Mouse (Mus musculus) megakaryocyte-erythroid progenitor cell, adult 5-6 weeks (primary cell): ENCODE data around the gene Setd4. TPM values are rescaled to one million over a fixed set of nuclear protein-coding genes. Genes with fewer than 3 reads are reported as not detected.

ENCODE experiments used
- ATAC-seq: replicated peaks from 2 replicates; pipeline ENCODE4 v1.8.0; 2016; ENCODE audit warnings: mild to moderate bottlenecking, inconsistent platforms; ENCODE audit not compliant: severe bottlenecking, poor library complexity, low FRiP score, low TSS enrichment
- total RNA-seq, 2 experiments: library from RNA; stranded (forward) in 1 of 2; stranded (reverse) in 1 of 2; fragments of 200-1000, 215-1000 nt in 1 of 2; fragments of >200 nt in 1 of 2; fragmentation: Nextera tagmentation in 1 of 2; gene quantifications; 2 replicates each; pipeline ENCODE4 v1.2.3; 2014 to 2017

Gene Setd4
- total RNA-seq, 2 experiments from 2014 or later = 13.7 to 31.6 TPM

DNA sequence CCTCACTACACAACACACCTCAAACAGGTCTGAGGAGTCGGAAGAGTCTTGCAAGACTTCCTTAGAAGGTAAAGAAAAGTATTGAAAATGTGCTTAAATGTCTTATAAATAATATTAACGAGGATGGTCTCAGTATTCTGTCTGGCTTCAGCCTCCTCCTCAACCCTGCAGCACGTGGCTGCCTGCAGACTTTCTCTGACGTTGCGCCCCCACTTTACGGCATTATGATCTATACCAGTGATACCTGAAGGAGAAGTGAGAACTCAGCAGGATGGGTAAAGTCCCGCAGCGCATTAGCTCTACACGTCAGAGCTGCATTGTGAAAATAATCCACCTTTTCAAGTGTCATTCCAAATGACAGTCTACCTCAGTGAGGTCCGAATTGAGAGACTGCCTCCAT is 9.4 kb downstream of the Setd4 start:
- ATAC-seq = no peak

DNA sequence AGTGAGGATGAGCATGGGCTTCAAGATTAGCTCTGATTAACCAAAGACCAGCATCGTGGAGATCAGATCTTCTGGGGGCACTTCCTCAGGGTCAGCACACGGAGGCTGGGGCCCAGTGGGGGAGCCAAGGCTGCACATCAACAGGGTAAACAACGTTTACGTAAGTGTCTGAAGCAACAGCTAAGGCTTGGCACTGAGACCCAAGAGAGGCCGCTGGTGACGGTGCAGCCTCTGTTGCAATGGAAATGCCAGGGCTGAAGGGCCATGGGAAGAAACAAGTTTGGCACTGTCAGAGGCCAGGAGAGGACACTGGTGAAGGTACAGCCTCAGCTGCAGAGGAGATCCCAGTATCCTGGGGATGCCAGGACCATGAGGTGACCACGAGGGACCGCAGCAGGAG is 10.5 kb downstream of the Setd4 start:
- ATAC-seq = no peak

DNA sequence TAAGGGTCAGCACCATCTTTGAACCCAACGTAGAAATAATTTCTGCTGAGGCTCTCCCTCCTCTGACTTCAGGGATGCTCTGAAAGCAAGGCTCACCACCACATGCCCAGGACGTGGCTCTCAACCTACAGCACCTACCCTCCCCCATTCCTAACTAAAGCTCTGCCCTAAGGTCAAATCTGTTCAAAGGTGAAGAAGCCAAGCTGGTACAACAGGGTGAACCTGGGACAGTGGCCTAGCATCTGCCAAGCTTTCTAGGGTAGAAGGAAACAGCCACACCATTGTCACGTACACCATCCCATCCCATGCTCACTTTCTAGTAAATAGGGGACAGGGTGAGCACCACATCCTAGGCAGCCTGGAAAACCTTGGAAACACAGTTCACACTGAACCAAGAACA is 11.2 kb downstream of the Setd4 start:
- ATAC-seq = no peak

DNA sequence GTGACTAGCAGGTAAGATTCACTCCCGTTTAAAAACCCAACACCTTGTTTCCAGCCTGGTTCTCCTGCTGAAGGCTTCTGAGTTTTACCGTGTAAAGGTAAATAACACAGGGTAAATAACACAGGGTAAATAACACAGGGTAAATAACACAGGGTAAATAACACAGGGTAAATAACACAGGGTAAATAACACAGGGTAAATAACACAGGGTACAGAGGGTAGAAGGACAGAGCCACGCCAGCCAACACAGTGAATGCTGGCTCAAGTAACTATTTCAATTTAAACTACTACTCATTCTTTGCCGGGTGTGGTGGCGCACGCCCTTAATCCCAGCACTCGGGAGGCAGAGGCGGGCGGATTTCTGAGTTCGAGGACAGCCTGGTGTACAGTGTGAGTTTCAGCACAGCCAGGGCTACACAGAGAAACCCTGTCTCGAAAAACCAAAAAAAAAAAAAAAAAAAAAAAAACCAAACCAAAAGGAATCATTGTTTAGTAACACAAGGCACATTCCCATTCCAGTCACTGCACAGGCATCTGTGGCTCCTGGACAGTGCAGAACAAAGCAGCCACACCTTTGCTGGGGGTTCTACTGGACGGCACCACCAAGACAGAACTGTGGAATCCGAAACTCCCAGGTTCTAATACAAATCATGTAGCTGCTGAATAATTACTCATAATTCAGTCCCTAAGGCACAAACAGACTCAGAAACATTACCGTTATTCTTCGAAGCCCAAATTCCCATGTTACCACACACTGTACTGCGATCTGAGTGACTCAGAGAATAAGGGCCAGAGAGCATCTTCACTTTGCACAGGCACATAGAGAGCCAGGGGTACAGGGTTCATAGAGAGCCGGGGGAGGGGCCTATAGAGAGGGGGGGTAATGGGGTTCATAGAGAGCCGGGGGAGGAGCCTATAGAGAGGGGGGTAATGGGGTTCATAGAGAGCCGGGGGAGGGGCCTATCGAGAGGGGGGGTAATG is 12.1 kb downstream of the Setd4 start:
- ATAC-seq = no peak

DNA sequence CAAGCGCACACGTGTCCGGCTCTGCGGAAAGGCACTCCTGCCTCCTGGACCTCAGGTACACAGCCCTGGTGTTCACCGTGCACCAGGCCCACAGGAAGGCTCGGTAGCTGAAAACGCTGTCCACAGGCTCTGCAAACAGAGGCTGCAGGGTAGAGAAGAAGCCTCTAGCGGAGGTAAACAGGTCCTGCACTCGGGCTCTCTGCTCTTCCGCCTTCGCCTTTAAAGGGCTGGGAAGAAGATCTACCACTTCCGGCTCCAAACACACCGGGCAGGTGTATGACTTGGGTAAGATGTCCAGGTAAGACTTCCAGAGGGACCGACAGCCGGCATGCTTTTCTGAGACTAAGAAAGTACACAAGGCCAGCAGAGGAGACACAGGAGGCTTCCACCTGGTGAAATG is 12.9 kb downstream of the Setd4 start:
- ATAC-seq = no peak

GRCm38 (mm10) chr16:93588281-93588680 is 15.6 kb downstream of the Setd4 start:
- no peak for ATAC-seq

DNA sequence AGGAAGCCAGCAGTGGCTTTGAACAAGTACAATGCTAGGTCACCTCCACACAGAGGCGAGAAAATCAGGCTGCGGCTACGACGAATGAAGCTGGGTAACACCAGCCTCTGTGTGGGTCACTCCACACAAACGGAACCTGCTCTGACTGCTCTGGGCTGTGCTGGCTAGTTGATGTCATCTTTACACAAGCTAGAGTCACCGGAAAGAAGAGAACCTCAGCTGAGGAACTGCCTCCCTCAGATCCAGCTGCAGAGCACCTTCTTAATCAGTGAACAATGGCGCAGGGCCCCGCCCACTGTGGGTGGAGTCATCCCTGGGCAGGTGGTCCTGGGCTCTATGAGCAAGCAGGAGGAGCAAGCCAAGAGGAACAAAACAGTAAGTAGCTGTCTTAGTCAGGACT is 17.5 kb downstream of the Setd4 start:
- ATAC-seq = peak; percentile 49; the same call in 1 of the 2 replicates

GRCm38 (mm10) chr16:93585703-93586205 is 18.1 kb downstream of the Setd4 start:
- ATAC-seq = peak; percentile 50

DNA sequence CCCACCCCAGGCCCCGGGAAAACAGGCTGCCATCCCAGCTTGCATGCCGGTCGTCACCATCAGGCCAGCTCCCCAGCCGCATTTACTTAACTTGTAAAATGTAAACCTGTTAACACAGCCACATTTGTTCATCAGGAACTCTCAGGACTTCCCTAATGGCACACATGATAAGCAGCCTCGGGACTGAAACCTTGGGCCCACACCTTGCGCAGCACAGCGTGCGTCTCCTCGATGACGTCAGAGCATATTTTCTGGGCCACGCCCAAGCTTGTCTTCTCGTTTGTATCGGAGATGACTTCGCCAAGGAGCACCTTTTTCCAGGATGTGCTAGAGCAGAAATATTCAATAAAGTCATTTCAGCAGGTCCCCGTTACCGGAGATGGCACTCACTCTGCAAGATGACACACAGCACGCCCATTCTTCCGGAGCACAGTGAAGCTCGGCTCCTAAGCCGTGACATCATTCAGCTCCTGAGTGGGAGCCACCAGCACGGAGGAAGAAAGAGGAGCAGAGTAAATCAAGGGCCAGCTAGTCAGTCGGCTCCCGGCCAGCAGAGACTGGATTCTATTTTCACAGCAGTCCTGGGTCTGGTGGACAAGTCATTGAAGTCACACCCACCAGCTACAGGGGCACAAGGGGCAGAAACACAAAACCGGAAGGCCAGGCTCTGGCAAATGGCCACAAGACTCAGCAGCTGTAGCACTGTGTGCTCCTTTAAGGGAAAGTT is 18.7 kb downstream of the Setd4 start:
- ATAC-seq = no peak

DNA sequence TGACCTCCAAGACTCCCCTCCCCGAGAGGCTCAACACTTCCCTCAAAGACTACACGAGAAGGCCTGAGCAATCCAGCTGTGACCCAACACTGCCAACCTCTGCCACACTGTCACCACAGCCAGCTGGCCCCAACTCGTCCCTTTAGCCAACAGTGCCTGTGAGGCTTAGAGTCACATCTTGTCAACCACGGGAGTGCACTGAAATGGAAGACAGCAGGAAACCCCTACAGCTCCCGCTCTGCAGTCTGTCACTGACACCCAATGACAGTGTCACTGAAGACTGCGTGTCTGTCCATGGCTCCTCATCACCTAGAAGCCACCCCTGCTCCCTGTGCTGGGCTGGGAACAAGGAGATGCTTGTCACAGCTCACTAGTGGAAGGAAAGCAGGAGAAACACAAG is 22.7 kb downstream of the Setd4 start:
- no peak for ATAC-seq

- no peak for ATAC-seq
These were observed 25.4 kb downstream of the Setd4 start for GRCm38 (mm10) chr16:93578346-93579005.

DNA sequence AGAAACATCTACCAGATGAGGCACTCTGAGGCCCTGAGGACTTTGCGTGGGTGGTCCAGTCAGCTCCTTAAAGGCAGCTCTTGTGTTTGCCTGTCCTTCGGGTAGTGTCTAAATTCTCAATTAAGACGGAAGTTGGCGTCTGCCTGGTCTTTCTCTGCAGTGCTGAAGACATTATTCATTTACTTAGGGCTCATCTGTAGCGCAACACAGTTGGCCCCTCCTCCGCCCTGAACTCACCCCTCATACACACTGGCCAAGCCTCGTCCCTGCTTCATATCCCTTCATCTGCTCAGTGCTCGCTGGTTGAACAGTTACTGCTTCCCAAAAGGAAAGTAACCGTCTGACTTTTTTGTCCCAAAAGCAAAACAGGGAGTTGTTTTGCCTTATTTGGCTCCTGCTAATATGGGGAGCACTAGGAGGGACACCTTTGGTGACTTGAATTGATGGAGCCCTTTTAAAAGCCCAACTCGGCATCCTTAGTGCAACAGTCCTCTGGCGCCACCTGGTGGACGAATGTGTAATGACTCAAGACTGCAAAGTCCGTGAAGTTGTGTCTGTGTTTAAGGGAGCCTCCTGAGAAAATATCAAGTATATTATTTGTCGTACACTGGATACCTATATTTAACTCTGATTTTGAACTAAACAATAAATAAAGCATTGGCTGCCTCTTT is 27.3 kb downstream of the Setd4 start:
- peak; percentile 51; the same call in 1 of the 2 replicates for ATAC-seq

DNA sequence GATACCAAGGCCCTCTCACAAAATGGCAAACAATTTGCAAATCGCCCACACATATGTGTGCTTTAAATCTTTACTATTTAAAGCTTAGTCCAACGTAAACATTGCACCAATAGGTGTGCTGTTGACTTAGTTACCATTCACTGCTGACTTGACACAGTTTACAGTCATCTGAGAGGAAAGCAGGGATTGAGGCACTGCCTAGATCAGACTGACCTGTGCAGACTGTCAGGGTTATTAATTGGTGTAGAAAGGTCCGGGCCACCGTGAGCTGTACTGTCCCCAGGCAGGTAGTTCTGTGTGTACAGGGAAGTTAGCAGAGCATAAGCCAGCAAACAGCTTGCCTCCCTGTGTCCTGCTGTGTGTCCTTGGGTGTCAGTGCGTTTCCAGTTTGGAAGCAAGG is 28.3 kb downstream of the Setd4 start:
- ATAC-seq = no peak

- ATAC-seq = no peak
These were observed 29.2 kb downstream of the Setd4 start for GRCm38 (mm10) chr16:93574521-93575191.

DNA sequence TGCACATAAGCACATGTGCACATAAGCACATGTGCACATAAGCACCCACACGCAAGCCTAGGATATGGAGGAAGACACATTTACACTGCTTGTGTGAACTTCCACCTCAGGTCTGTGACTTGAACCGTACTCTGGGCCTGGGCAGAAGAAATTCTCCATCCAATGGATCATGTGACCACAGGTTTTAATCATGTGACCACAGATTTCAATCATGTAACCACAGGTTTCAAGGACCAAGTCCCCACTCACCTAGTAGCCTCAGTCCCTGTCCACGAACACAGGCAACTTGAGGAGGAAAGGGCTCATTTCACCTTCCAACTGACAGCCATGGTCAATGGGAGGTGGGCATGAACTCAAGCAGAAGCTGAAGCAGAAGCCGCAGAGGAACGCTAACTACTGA is 30.4 kb downstream of the Setd4 start:
- ATAC-seq = no peak

DNA sequence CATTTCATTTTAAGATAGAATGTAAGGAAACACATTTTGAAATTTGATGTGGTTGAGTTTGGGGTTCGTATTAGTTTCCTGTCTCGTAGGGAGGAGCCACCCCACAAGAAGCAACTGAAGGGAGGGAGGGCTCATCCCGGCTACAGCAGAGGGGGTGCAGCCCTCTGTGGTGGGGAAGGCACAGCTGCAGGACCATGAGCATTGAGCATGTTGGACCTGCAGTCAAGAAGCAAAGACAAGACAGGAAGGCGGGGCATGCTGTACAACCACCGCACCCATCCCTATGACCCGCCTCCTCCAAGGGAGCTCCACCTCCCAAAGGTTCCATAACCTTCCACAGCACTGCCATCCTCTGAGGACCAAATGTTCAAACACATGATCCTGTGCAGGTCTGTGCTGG is 31.5 kb downstream of the Setd4 start:
- ATAC-seq = peak; percentile 52; the same call in 1 of the 2 replicates

DNA sequence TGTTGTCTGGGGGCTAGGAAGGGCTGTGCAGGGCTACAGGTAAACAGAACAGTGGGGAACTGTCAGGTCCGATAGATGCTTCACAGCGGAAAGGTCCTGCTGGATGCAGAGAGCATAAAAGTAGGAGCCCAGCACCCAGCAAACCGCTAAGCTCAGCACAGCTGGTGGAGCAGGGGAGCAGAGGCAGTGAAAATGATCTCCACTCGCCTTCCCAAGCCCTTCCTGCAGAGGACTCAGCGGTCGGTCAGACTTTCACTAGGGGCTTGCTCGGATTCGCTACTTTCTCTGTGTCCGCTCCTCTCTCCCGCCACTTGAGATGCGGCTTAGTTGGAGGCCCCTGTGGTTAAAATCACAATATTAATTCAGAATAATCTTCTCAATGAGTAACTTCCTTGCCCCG is 45.4 kb downstream of the Setd4 start:
- no peak for ATAC-seq

- no peak for ATAC-seq
These were observed 46.2 kb downstream of the Setd4 start for GRCm38 (mm10) chr16:93557646-93558045.
